Mouse (Mus musculus): ENCODE measurements around the gene Haghl.

DNA sequence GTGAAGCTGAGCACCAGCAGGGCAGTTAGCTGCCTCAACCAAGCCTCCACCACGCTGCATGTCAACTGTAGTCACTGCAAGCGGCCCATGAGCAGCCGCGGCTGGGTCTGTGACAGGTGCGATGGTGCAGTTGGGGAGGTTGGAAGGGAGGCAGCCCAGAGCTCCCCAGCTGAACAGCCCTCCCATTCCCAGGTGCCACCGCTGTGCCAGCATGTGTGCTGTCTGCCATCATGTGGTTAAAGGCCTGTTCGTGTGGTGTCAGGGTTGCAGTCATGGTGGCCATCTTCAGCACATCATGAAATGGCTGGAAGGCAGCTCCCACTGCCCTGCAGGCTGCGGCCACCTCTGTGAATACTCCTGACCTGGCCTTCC is 42.7 kb upstream of the Haghl start:
- TF ChIP-seq GATA1 (IDR thresholded peaks at IDR 0.05; ENCODE audit: low read length), result no peak
- no peak for TF ChIP-seq TAL1 (IDR thresholded peaks at IDR 0.05; ENCODE audit: low read length)

All from erythroblast, embryonic 14.5 days (primary cell).